In the genomic region with DNA sequence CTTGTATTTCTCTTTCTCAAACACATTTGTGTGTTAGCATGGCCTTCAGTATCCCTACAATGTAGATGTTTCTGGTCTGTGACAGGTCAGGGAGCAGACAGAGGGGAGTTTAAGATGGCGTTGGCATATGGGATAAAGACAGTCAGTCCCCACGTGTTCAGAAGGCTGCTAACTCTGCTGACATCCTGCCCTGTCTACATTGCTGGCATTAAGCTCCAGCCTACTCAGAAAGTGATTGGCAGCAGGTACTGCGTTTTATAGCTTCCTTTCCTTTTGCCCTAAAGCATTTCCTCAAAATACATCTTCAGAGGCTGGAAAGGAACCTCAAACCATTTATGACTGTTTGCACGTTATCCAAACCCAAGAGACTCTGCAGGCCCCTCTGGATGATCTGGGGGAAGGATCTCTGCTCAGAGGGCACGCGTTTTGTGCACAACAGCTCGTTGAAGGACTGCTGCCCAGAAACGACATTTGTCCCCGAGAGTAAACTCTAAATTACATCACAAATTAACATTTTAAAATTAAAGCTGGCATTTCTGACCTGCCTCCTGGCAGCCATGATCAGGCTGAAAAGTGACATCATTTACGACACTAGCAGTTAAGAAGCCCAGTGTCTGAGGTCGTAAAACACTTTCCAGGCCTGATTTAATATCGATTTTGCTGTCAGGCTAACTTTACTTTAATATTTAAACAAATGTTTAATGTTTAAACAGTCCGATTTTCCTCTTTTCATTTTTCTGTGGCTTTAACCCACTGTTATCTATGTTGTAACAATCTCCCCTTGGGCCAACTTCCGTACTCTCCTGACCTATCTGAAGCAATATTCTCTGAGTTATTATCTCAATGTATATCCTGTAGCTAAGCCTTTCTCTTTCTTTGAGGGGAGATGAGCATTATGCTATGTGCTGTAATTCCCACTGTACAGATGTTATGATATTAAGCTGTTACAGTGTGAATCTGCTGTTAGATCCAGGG, we compare ENCODE assay signal across 24 mouse cellular contexts.
DNase-seq lines count a peak whose midpoint lies in the region; ATAC-seq and TF ChIP-seq lines count a peak whose summit lies in the region.
"Had no signal": no experiment of that assay in that cellular context is flagged by ENCODE, and none has a peak within 500 bp of the region (broad histone marks: within the 10 kb centered on the region; RNA-seq: fewer than 3 reads in every experiment).

No protein-coding gene starts in this region.

- 30% methylated on average over 14 of the region's 14 CpGs for WGBS in kidney, embryonic 14.5 days
- WGBS in kidney, adult 2 months: 45% methylated on average over 14 of the region's 14 CpGs
- 76% methylated on average over 14 of the region's 14 CpGs for WGBS in midbrain, embryonic 12.5 days
- 85% methylated on average over 14 of the region's 14 CpGs for WGBS in midbrain, embryonic 10.5 days
- WGBS in intestine, embryonic 14.5 days: 23% methylated on average over 14 of the region's 14 CpGs
- 26% methylated on average over 14 of the region's 14 CpGs for WGBS in intestine, postnatal 0 days

- H3K27ac ChIP-seq in kidney, embryonic 14.5 days (ENCODE audit: low read depth, low read length): 0 out of 2 replicates have a peak overlapping the region, but pooled peaks have one; percentile 13
- H3K27ac ChIP-seq in kidney, adult 2 months (ENCODE audit: insufficient read depth, low read depth, low read length): no peak overlapping the region
- 0 out of 2 replicates have a peak overlapping the region, but pooled peaks have one; percentile 25 for H3K27ac ChIP-seq in midbrain, embryonic 12.5 days (replicated peaks)
- no peak overlapping the region for H3K27ac ChIP-seq in midbrain, embryonic 10.5 days (replicated peaks)
- peak overlapping the region; percentile 36 for H3K27ac ChIP-seq in intestine, embryonic 14.5 days (ENCODE audit: low read depth)
- H3K27ac ChIP-seq in intestine, postnatal 0 days (ENCODE audit: low read depth, low read length): no peak overlapping the region
- H3K27ac ChIP-seq: embryonic facial prominence, embryonic 12.5 days; heart, adult 2 months; heart, embryonic 13.5 days; hindbrain, embryonic 15.5 days; limb, embryonic 15.5 days; liver, embryonic 15.5 days had no signal

- no peaks in the 10 kb centered on the region for H3K36me3 ChIP-seq in kidney, embryonic 14.5 days (ENCODE audit: control insufficient read depth, insufficient read depth, low read length)
- no peaks in the 10 kb centered on the region for H3K36me3 ChIP-seq in kidney, adult 2 months (ENCODE audit: control insufficient read depth, insufficient read depth, low read length)
- H3K36me3 ChIP-seq in midbrain, embryonic 12.5 days: no peaks in the 10 kb centered on the region
- H3K36me3 ChIP-seq in midbrain, embryonic 10.5 days: no peaks in the 10 kb centered on the region
- H3K36me3 ChIP-seq in intestine, embryonic 14.5 days (ENCODE audit: control insufficient read depth, insufficient read depth, low read length): no peaks in the 10 kb centered on the region
- no peaks in the 10 kb centered on the region for H3K36me3 ChIP-seq in intestine, postnatal 0 days (ENCODE audit: control insufficient read depth, insufficient read depth)
- H3K36me3 ChIP-seq: embryonic facial prominence, embryonic 12.5 days; heart, embryonic 13.5 days; hindbrain, embryonic 15.5 days; limb, embryonic 15.5 days; liver, embryonic 15.5 days had no signal

- no peaks in the 10 kb centered on the region for H3K27me3 ChIP-seq in kidney, embryonic 14.5 days (ENCODE audit: control insufficient read depth, insufficient read depth, low read length)
- no peaks in the 10 kb centered on the region for H3K27me3 ChIP-seq in kidney, adult 2 months (replicated peaks; ENCODE audit: control insufficient read depth, insufficient read depth, low read length)
- H3K27me3 ChIP-seq in midbrain, embryonic 12.5 days: no peaks in the 10 kb centered on the region
- H3K27me3 ChIP-seq in midbrain, embryonic 10.5 days (ENCODE audit: low read depth, poor library complexity, severe bottlenecking): no peaks in the 10 kb centered on the region
- no peaks in the 10 kb centered on the region; the same call in 1 of the 2 replicates for H3K27me3 ChIP-seq in intestine, embryonic 14.5 days (replicated peaks; ENCODE audit: control insufficient read depth, insufficient read depth, low read length)
- peaks cover 4% of the 10 kb centered on the region; the same call in 1 of the 2 replicates for H3K27me3 ChIP-seq in intestine, postnatal 0 days (replicated peaks; ENCODE audit: control insufficient read depth, insufficient read depth, low read length)
- H3K27me3 ChIP-seq: embryonic facial prominence, embryonic 12.5 days; heart, embryonic 13.5 days; hindbrain, embryonic 15.5 days; liver, embryonic 15.5 days had no signal

- no peak for ATAC-seq in kidney, embryonic 14.5 days (ENCODE audit: low FRiP score, low TSS enrichment)
- ATAC-seq in midbrain, embryonic 12.5 days (ENCODE audit: low FRiP score, low read depth): no peak
- no peak; the same call in 1 of the 2 replicates for ATAC-seq in intestine, embryonic 14.5 days (replicated peaks; ENCODE audit: low FRiP score, low TSS enrichment, low read depth)
- no peak for ATAC-seq in intestine, postnatal 0 days
- ATAC-seq: activated CD4-positive, CD25-positive, alpha-beta regulatory T cell, adult 4 months; forebrain, postnatal 0 days had no signal

- H3K9ac ChIP-seq in kidney, embryonic 14.5 days (ENCODE audit: low read depth, low read length): no peak overlapping the region
- no peak overlapping the region for H3K9ac ChIP-seq in midbrain, embryonic 12.5 days (replicated peaks)
- H3K9ac ChIP-seq in intestine, embryonic 14.5 days (ENCODE audit: low read length): no peak overlapping the region
- H3K9ac ChIP-seq in intestine, postnatal 0 days (ENCODE audit: low read depth, low read length): no peak overlapping the region
- H3K9ac ChIP-seq: embryonic facial prominence, embryonic 12.5 days; forebrain, postnatal 0 days; heart, embryonic 13.5 days; hindbrain, embryonic 15.5 days; limb, embryonic 15.5 days; liver, embryonic 15.5 days had no signal

- H3K4me1 ChIP-seq in kidney, embryonic 14.5 days (ENCODE audit: control insufficient read depth, insufficient read depth, low read length): peaks cover 4% of the 10 kb centered on the region; the same call in 1 of the 2 replicates
- H3K4me1 ChIP-seq in kidney, adult 2 months (ENCODE audit: control insufficient read depth, insufficient read depth, low read length): no peaks in the 10 kb centered on the region
- H3K4me1 ChIP-seq in midbrain, embryonic 12.5 days: no peaks in the 10 kb centered on the region
- H3K4me1 ChIP-seq in midbrain, embryonic 10.5 days: no peaks in the 10 kb centered on the region
- peaks cover 13% of the 10 kb centered on the region for H3K4me1 ChIP-seq in intestine, embryonic 14.5 days (replicated peaks; ENCODE audit: control insufficient read depth, insufficient read depth, low read length)
- 0 out of 2 replicates have a peak, but pooled peaks cover 5% of the 10 kb centered on the region for H3K4me1 ChIP-seq in intestine, postnatal 0 days (replicated peaks; ENCODE audit: control insufficient read depth, insufficient read depth, low read length)
- H3K4me1 ChIP-seq: embryonic facial prominence, embryonic 12.5 days; heart, embryonic 13.5 days; liver, embryonic 15.5 days had no signal

- no peak overlapping the region for H3K4me3 ChIP-seq in kidney, embryonic 14.5 days (ENCODE audit: low read length)
- H3K4me3 ChIP-seq in kidney, adult 2 months (ENCODE audit: insufficient read depth, low read depth, low read length): no peak overlapping the region
- H3K4me3 ChIP-seq in midbrain, embryonic 12.5 days: no peak overlapping the region
- no peak overlapping the region for H3K4me3 ChIP-seq in midbrain, embryonic 10.5 days
- no peak overlapping the region for H3K4me3 ChIP-seq in intestine, embryonic 14.5 days (ENCODE audit: low read depth, low read length)
- H3K4me3 ChIP-seq in intestine, postnatal 0 days (ENCODE audit: low read depth, low read length): no peak overlapping the region
- H3K4me3 ChIP-seq: embryonic facial prominence, embryonic 12.5 days; heart, adult 2 months; heart, embryonic 13.5 days; hindbrain, embryonic 15.5 days; limb, embryonic 15.5 days; liver, embryonic 15.5 days had no signal

- DNase-seq in kidney, adult 2 months: no peak
- DNase-seq in midbrain, embryonic 10.5 days (ENCODE audit: low spot score): no peak
- DNase-seq in intestine, embryonic 14.5 days (ENCODE audit: low spot score): peak; percentile 68
- DNase-seq in layer of hippocampus, adult 11-12 months (ENCODE audit: low spot score): no peak
- DNase-seq: adrenal gland, adult 8-10 months; cerebellum, adult 11-12 months; cerebellum, postnatal 14 days; forebrain, postnatal 0 days; gastrocnemius, postnatal 14 days; heart, adult 2 months; heart, postnatal 14 days; kidney, postnatal 14 days; layer of hippocampus, postnatal 36 days; lung, postnatal 4 days; right cerebral cortex, adult 18-20 months had no signal

- no peak overlapping the region for H3K4me2 ChIP-seq in kidney, embryonic 14.5 days (replicated peaks; ENCODE audit: low read depth, low read length)
- no peak overlapping the region for H3K4me2 ChIP-seq in midbrain, embryonic 12.5 days (replicated peaks)
- peak overlapping the region; percentile 2; the same call in 1 of the 2 replicates for H3K4me2 ChIP-seq in intestine, embryonic 14.5 days (ENCODE audit: low read length)
- H3K4me2 ChIP-seq in intestine, postnatal 0 days (replicated peaks; ENCODE audit: low read depth): peak overlapping the region; percentile 43; the same call in 1 of the 2 replicates
- H3K4me2 ChIP-seq: embryonic facial prominence, embryonic 12.5 days; heart, embryonic 13.5 days; hindbrain, embryonic 15.5 days; limb, embryonic 15.5 days; liver, embryonic 15.5 days had no signal

- no peak for TF ChIP-seq POLR2A in kidney, adult 2 months (IDR thresholded peaks at IDR 0.05; ENCODE audit: low read depth, low read length)

- no peaks in the 10 kb centered on the region for H3K9me3 ChIP-seq in kidney, embryonic 14.5 days (ENCODE audit: control insufficient read depth, low read length)
- H3K9me3 ChIP-seq in midbrain, embryonic 12.5 days: no peaks in the 10 kb centered on the region
- no peaks in the 10 kb centered on the region for H3K9me3 ChIP-seq in midbrain, embryonic 10.5 days (replicated peaks)
- no peaks in the 10 kb centered on the region for H3K9me3 ChIP-seq in intestine, embryonic 14.5 days (ENCODE audit: control insufficient read depth, low read length)
- no peaks in the 10 kb centered on the region for H3K9me3 ChIP-seq in intestine, postnatal 0 days (ENCODE audit: control insufficient read depth)
- H3K9me3 ChIP-seq: embryonic facial prominence, embryonic 12.5 days; heart, embryonic 13.5 days; hindbrain, embryonic 15.5 days; limb, embryonic 15.5 days; liver, embryonic 15.5 days had no signal

- TF ChIP-seq CTCF in kidney, adult 2 months (conservative IDR thresholded peaks at IDR 0.05; ENCODE audit: insufficient read depth, insufficient read length, low read depth, low read length): no peak
- no peak for TF ChIP-seq CTCF in intestine, postnatal 0 days (IDR thresholded peaks at IDR 0.05; ENCODE audit: low read depth)

Comparison
In these comparisons a context has a peak if more than half of its experiments do, and no peak if none do; other contexts are left out.
1. H3K27ac ChIP-seq: peak in kidney, embryonic 14.5 days (single experiment), midbrain, embryonic 12.5 days (single experiment) and intestine, embryonic 14.5 days (single experiment); none in kidney, adult 2 months (single experiment), midbrain, embryonic 10.5 days (single experiment) and intestine, postnatal 0 days (single experiment).
2. H3K4me2 ChIP-seq: peak in intestine, embryonic 14.5 days (single experiment) and intestine, postnatal 0 days (single experiment); none in kidney, embryonic 14.5 days (single experiment) and midbrain, embryonic 12.5 days (single experiment).